Mouse (Mus musculus): ENCODE results near the gene 9130023H24Rik.

Gene 9130023H24Rik

GRCm38 (mm10) chr7:128237927-128238778 is at the start of gene 9130023H24Rik:
TSS of gene 9130023H24Rik (minus strand) at chr7:128238031.
- DNase-seq: peak; percentile 99

DNA sequence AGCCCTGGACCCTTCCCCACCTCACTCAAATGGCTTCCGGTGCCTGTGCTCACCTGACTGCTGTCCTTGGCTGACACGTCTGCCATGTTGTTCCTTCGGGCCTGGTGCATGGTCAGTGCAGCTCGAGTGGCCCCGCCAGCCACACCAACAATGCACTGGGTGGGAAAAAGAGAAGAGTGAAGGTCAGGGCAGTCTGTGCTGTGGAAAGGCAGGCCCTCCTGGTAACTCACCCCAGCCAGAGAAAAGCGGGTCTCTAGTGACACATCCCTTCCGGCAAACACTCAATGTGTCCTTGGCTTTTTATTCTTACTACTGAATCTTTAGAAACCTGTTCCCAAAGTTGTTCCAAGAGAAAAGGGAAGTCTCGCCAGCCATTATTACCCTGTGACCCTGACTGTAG is 47.2 kb upstream of the 9130023H24Rik start:
- DNase-seq: no peak

GRCm38 (mm10) chr7:128284047-128284446 is 46.2 kb upstream of the 9130023H24Rik start:
- no peak for DNase-seq

- DNase-seq: no peak
Observed at GRCm38 (mm10) chr7:128282532-128283244, 44.9 kb upstream of the 9130023H24Rik start.

- DNase-seq: no peak
Observed at GRCm38 (mm10) chr7:128281765-128282164, 43.9 kb upstream of the 9130023H24Rik start.

- no peak for DNase-seq
Observed at GRCm38 (mm10) chr7:128279750-128280149, 41.9 kb upstream of the 9130023H24Rik start.

DNA sequence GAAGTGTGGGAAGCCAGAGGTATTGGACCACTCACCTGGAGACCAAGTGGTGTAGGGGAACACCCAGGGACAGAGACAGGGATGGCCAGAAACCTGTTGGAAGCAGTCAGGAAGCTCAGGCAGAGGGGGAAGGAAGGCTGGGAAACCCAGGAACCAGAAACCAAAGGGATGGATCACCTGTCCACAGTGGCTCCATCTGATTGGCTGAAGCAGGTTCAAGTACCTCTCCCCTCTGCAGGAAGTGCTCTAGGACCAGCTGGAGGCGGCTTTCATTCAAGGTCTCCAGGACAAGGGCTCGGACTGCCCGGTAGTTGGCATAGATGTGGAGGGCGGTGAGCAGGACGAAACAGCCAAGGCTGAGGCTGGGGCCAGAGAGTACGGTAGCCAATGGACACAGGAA is 38.2 kb upstream of the 9130023H24Rik start:
- DNase-seq: no peak

DNA sequence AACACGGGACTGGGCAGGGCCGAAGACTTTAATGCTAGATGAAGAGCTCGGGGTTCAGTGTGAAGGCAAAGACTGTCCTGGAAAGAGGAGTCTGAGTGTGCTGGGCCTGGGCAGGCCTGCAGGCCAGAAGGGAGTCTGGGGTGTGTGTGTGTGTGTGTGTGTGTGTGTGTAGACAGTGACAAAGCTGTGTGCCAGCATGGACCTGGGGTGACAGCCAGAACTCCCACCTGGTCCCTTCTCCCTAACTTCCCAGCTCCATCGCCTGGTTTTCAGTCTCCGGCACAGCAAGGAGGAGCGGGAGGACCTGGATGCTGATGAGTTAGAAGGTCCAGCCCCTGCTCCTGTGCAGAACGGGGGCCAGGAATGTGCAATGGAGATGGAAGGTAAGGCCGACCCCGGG is 33.7 kb upstream of the 9130023H24Rik start:
- no peak for DNase-seq

DNA sequence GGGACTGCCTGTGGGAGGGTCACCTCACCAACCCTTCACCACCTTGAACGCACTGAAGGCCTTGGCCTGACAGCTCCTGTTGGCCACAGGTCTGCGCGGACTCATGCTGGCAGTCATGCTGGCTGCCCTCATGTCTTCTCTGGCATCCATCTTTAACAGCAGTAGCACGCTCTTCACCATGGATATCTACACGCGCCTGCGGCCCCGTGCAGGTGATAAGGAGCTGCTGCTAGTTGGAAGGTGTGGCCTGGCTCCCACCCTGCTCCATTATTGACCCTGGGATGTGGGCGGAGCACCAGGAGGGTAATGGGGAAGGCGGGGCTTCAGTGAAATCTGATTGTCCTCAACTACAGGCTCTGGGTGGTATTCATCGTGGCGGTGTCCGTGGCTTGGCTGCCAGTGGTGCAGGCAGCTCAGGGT is 32.6 kb upstream of the 9130023H24Rik start:
- DNase-seq: no peak

DNA sequence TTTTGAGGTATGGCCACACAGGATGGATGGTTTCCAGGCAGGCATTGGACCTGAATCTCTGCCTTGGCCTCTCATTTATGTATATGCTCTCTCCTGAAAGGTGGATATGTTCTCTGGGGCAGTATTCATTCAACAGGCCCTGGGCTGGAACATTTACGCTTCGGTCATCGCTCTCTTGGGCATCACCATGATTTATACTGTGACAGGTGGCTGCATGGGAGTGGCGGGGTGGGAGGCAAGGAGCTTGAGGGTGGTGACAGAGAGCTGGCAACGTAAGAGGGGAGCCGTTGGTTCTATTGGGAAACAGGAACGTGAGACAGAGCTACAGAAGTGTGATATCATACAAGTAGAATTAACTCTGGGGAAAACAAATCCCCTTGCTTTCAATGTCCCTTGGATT is 30.0 kb upstream of the 9130023H24Rik start:
- DNase-seq: no peak

- peak; percentile 57 to 58 for DNase-seq
Observed at GRCm38 (mm10) chr7:128267391-128267790, 29.6 kb upstream of the 9130023H24Rik start.

DNA sequence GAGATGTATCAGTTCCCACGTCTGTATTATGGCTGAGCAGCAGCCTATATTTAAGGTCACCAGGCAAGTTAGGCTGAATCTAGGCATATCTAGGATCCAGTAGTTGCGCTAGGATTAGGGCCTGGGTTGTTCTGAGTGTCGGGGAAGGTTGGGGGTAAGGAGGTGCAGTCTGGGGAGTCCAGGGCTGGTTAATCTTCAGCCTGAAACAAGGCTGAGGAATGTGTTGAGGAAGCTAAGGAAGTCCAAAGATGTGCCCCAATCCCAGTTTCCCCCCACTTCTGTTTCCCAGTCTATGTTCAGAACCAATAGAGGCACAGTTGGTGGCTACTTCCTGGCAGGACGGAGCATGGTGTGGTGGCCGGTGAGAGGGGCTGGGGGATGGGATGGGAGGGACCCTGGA is 28.2 kb upstream of the 9130023H24Rik start:
- peak; percentile 45 to 50 for DNase-seq

DNA sequence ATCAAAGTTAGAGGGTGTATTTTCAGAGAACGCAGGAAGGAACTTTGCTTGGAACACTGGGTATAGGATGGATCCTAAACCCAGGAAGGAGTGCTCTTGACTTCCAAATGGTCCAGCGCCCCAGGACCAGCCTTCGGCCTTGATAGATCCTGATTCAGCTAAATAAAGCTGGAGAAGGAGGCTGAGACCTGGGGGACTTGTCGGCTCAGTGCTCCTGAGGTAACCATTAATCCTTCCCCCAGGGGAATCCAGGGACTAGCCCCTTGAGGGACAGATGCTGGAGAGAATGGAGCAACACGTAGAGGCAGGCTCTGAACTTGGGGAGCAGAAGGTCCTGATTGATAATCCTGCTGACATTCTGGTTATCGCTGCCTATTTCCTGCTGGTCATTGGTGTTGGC is 27.6 kb upstream of the 9130023H24Rik start, which contains the start of gene Slc5a2:
Gene Slc5a2 (plus strand): TSS at position 247 of the 400 bp plus-strand sequence.
- peak; percentile 59 to 61 for DNase-seq

DNA sequence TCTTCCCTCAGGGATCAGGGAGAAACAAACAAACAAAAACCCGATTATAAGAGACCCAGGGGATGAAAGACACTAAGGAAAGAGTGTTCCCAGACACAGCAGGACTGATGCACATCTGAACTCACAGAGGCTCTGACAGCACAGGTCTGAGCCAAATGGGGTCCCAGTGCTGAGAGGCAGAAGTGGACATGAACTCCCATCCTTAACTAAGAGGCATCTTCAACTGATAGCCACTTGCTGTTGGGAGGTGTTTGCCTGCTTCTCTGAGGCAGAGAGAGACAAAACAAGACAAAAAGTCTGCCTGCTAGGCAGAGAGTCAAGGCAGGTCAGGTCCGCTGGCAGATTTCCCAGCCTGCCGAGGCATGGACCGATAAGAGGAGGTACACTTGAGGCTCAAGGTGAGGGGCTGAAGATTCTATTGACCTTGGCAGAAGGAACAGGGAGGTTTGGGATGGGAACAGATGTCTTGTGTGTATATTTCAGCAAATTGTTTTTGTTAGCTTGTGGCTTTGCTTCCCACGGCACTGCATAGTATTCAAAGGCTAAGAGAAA is 19.0 kb upstream of the 9130023H24Rik start:
- DNase-seq: no peak

GRCm38 (mm10) chr7:128255757-128256156 is 17.9 kb upstream of the 9130023H24Rik start:
- no peak for DNase-seq

DNA sequence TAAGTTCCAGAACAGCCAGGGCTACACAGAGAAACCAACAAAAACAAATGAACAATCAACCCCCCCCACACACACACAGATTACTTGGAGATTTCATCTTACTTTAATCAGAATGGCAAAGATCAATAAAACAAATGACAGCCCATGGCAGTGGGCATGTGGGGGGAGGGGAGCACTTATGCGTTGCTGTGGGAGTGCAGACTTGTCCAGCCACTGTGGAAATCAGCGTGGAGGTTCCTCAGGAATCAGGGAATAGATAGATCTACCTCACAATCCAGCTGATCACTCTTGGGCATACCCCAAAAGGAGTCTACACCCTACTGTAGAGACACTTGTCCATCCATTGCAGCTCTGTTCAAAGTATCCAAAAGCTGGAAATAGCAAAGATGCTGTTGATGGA is 17.1 kb upstream of the 9130023H24Rik start:
- DNase-seq: no peak

DNA sequence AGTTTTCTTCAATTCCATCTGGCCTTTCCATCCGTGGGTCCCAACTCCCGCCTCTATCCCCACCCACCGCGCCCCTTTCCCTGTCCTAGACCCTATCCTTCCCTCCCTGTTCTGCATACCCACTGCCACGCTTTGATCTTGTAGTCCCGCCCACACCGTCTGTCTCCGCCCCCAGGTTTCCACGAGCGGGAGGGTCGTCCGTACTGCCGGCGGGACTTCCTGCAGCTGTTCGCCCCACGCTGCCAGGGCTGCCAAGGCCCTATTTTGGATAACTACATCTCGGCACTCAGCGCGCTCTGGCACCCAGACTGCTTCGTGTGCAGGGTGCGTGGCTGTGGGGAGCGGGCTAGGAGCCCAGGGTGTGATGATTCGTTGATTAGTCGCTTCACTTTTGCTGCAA is 14.8 kb upstream of the 9130023H24Rik start:
- no peak for DNase-seq

DNA sequence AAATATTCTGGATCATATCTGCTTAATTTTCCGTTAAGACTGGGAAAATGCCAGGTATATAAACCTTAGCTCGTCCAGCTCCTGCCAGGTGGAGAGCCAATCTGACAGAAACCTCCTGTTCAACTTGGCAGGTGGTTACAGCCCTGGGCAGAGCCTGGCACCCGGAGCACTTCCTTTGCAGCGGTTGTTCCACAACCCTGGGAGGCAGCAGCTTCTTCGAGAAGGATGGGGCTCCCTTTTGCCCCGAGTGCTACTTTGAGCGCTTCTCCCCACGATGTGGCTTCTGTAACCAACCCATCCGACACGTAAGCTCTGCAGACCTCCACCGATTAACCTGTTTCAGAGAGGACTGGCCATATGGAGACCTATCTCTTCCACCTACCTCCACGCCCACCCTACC is 14.1 kb upstream of the 9130023H24Rik start:
- DNase-seq: no peak

DNA sequence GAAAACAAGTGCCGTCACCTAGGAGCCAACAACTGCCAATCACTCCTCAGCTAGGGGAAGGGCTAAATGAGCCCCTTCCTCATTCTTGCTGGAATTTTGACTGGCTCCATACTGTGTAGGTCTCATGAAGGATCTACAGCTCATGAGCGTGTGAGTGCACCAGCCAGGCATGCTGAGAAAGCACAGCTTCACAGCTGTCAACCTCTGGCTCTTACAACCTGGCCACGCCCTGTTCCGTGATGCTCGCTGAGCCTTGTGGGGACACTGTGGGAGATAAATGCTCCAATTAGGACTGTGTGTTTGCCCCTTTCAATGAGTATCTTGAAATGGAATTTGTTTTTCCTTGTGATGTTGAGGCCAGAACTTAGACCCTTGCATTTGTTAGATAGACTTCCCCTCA is 12.2 kb upstream of the 9130023H24Rik start:
- DNase-seq: no peak

GRCm38 (mm10) chr7:128248081-128249042 is 10.5 kb upstream of the 9130023H24Rik start:
- DNase-seq: no peak

- DNase-seq: peak; percentile 76 to 87
Observed at GRCm38 (mm10) chr7:128247443-128247842, 9.6 kb upstream of the 9130023H24Rik start.
